Mouse (Mus musculus): ENCODE measurements around the gene Orc4.
A peak's percentile ranks its signal among the peaks of the same experiment; 100 is the strongest.
"Not testable (repeated sequence)": the region's sequence is repeated elsewhere in the genome, so short reads cannot be mapped to it uniquely, and the experiment has no call there.

The Orc4 gene

GRCm38 (mm10) chr2:48950252-48950315 is at the start of gene Orc4:
Gene Orc4, minus strand, starts transcription at chr2:48950277.
- no peak for DNase-seq (ENCODE audit: low spot score)

- no peak for DNase-seq (ENCODE audit: low spot score)
These were observed 40.2 kb upstream of the Orc4 start for GRCm38 (mm10) chr2:48990322-48990721.

GRCm38 (mm10) chr2:48978920-48979319 is 28.8 kb upstream of the Orc4 start:
- no peak for DNase-seq (ENCODE audit: low spot score)

- no peak for DNase-seq (ENCODE audit: low spot score)
These were observed 6.5 kb upstream of the Orc4 start for GRCm38 (mm10) chr2:48956591-48956990.

- DNase-seq (ENCODE audit: low spot score), result no peak
These were observed 321 bp upstream of the Orc4 start for GRCm38 (mm10) chr2:48950316-48950880.

- no peak for DNase-seq (ENCODE audit: low spot score)
These were observed 280 bp downstream of the Orc4 start for GRCm38 (mm10) chr2:48949743-48950251.

- DNase-seq (ENCODE audit: low spot score), result peak; percentile 99
These were observed 1.1 kb downstream of the Orc4 start, which contains the start of gene Mbd5 for GRCm38 (mm10) chr2:48948841-48949584. Gene Mbd5, plus strand, starts transcription at chr2:48949508.

GRCm38 (mm10) chr2:48947761-48948160 is 2.3 kb downstream of the Orc4 start:
- no peak for DNase-seq (ENCODE audit: low spot score)

- DNase-seq (ENCODE audit: low spot score), result no peak
These were observed 15.0 kb downstream of the Orc4 start for GRCm38 (mm10) chr2:48935058-48935457.

GRCm38 (mm10) chr2:48915832-48916231 is 34.2 kb downstream of the Orc4 start:
- no peak for DNase-seq (ENCODE audit: low spot score)

GRCm38 (mm10) chr2:48914185-48914584 is 35.9 kb downstream of the Orc4 start:
- DNase-seq (ENCODE audit: low spot score), result no peak

- DNase-seq (ENCODE audit: low spot score), result no peak
These were observed 41.2 kb downstream of the Orc4 start for GRCm38 (mm10) chr2:48908866-48909265.

- no peak for DNase-seq (ENCODE audit: low spot score)
These were observed 54.9 kb downstream of the Orc4 start for GRCm38 (mm10) chr2:48895186-48895585.

- DNase-seq (ENCODE audit: low spot score), result peak; percentile 35
These were observed 64.1 kb downstream of the Orc4 start for GRCm38 (mm10) chr2:48885945-48886344.

- DNase-seq (ENCODE audit: low spot score), result no peak
These were observed 81.7 kb downstream of the Orc4 start for GRCm38 (mm10) chr2:48868199-48868913.

- not testable (repeated sequence) for DNase-seq (ENCODE audit: low spot score)
These were observed 84.5 kb downstream of the Orc4 start for GRCm38 (mm10) chr2:48865596-48865995.
